Mouse (Mus musculus): ENCODE results near the gene Slc9a6. TPM values are rescaled to one million over a fixed set of nuclear protein-coding genes. Genes with fewer than 3 reads are reported as not detected.

Slc9a6 gene
- polyA plus RNA-seq, 1 experiment from 2014 or later = 11.0 TPM

DNA sequence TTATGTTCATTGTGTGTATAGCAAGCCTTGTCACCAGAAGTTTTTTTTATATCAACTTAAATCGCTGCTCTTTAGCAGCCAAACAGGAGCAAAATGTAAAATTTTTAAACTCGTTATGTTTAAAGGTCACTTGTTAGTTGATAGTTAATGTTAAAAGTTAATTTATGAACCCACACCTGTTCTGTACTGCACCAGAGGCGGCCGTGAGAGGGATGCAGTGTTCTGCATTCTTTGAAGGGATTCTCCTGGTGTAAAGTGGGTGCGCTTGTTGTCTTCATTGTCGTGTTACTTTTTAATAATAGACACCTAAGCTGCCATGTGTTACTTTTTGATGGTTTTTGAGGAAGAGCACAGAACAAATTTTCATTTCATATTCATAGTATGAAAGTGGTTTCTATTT lies 52.8 kb downstream of the Slc9a6 start:
- H3K27ac ChIP-seq (ENCODE audit: low read length) = no peak overlapping the region
- H3K27me3 ChIP-seq (replicated peaks; ENCODE audit: control insufficient read depth, insufficient read depth, low read length) = no peaks in the 10 kb centered on the region
- H3K9me3 ChIP-seq (ENCODE audit: control insufficient read depth, low read length) = no peaks in the 10 kb centered on the region
- no peak for ATAC-seq
- no peak overlapping the region for H3K4me2 ChIP-seq (ENCODE audit: low read depth, low read length)
- H3K9ac ChIP-seq (ENCODE audit: low read depth, low read length) = no peak overlapping the region
- H3K4me1 ChIP-seq (ENCODE audit: control insufficient read depth, insufficient read depth, low read length) = no peaks in the 10 kb centered on the region
- H3K4me3 ChIP-seq (ENCODE audit: low read length) = no peak overlapping the region
- 92% methylated on average over 6 of the region's 6 CpGs for WGBS
- H3K36me3 ChIP-seq (ENCODE audit: control insufficient read depth, insufficient read depth, low read length) = no peaks in the 10 kb centered on the region

DNA sequence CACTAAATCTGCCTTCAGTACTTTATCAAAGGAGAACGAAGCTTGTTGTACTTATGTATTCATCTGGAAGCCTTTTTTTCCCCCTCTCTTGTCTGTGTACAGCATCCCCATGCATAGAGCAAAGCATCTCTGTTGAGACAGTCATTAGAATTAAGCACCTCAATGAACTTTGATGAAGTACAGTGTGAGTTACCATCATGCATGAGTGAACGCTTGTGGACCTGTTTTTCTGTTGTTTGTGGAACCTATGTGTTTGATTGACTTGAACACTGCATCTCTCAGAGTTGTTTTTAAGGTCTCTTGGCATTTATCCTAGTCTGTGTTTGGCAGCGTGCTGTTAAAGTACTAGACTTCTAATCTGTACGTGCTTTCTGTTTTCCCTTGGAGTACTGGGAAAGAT lies 53.8 kb downstream of the Slc9a6 start:
- H3K4me3 ChIP-seq (ENCODE audit: low read length) = no peak overlapping the region
- H3K27me3 ChIP-seq (replicated peaks; ENCODE audit: control insufficient read depth, insufficient read depth, low read length) = no peaks in the 10 kb centered on the region
- no peak overlapping the region for H3K4me2 ChIP-seq (ENCODE audit: low read depth, low read length)
- H3K36me3 ChIP-seq (ENCODE audit: control insufficient read depth, insufficient read depth, low read length) = no peaks in the 10 kb centered on the region
- no peak overlapping the region for H3K27ac ChIP-seq (ENCODE audit: low read length)
- ATAC-seq = no peak
- WGBS = 77% methylated on average over 4 of the region's 4 CpGs
- no peaks in the 10 kb centered on the region for H3K9me3 ChIP-seq (ENCODE audit: control insufficient read depth, low read length)
- H3K4me1 ChIP-seq (ENCODE audit: control insufficient read depth, insufficient read depth, low read length) = no peaks in the 10 kb centered on the region
- no peak overlapping the region for H3K9ac ChIP-seq (ENCODE audit: low read depth, low read length)

DNA sequence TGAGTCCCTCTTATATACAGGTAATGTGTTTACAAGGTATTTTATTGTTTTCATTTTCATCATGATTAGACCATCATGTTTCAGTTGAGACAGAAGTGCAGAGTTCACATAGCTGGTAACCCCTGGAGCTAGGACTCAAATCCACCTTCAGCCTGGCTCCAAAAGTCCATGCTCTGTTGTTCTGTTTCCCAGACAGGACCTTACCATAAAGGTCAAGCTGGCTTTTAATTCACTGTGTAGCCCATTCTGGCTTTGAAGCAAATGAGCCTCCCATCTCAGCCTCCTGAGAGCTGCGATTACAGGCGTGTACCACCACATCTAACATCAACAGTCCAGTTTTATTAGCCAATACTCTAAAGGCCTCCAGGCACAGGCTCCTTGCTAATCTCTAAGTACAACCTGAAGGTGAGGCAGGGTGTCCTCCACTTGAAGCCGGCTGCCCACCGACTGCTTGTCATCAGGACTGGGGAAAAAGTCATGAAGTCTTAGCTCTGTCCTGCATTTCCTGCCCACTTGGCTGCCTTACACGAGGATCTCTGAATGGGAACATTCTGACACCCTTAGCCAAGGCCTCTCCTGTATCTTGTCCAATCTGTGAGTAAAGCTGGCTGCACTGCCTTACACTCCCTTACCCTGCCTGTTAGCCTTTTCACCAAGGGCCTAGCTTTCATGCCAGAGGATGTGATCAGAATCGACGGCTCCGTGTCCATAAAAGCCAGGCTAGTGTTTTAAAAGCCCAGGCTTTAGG lies 55.8 kb downstream of the Slc9a6 start:
- H3K36me3 ChIP-seq (ENCODE audit: control insufficient read depth, insufficient read depth, low read length) = no peaks in the 10 kb centered on the region

DNA sequence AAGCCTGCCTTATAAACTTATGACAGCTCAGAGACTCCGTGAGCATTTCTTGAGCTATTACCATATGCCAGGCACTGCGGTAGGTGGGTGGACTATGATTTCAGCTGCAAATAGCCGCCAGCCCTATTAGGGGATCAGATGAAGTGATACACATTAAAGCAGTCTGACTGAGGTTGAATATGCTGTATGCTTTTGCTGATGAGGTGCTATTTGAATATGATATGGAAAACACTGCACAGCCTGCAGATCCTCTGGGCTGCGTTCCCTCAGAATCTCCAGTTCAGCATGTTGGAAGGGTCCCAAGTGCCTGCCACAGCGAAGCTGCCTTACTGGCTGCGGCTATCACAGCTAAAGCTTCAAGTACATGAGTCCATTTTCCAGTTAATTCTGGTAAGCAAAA lies 57.7 kb downstream of the Slc9a6 start:
- whole genome bisulfite sequencing = 80% methylated on average over 6 of the region's 6 CpGs
- Histone ChIP-seq H3K36me3 (ENCODE audit: control insufficient read depth, insufficient read depth, low read length) (no peaks in the 10 kb centered on the region), H3K4me3 (ENCODE audit: low read length) (no peak overlapping the region), H3K27me3 (replicated peaks; ENCODE audit: control insufficient read depth, insufficient read depth, low read length) (no peaks in the 10 kb centered on the region), H3K4me2 (ENCODE audit: low read depth, low read length) (no peak overlapping the region), H3K9me3 (ENCODE audit: control insufficient read depth, low read length) (no peaks in the 10 kb centered on the region), H3K4me1 (ENCODE audit: control insufficient read depth, insufficient read depth, low read length) (no peaks in the 10 kb centered on the region), H3K9ac (ENCODE audit: low read depth, low read length) (no peak overlapping the region), H3K27ac (ENCODE audit: low read length) (no peak overlapping the region)
- no peak for ATAC-seq

More for the DNA sequence above, 55.8 kb downstream of the Slc9a6 start:
- WGBS = 82% methylated on average over 8 of the region's 8 CpGs
- H3K27ac ChIP-seq (ENCODE audit: low read length) = no peak overlapping the region
- no peaks in the 10 kb centered on the region for H3K9me3 ChIP-seq (ENCODE audit: control insufficient read depth, low read length)
- ATAC-seq = no peak
- no peaks in the 10 kb centered on the region for H3K27me3 ChIP-seq (replicated peaks; ENCODE audit: control insufficient read depth, insufficient read depth, low read length)
- no peak overlapping the region for H3K9ac ChIP-seq (ENCODE audit: low read depth, low read length)
- H3K4me2 ChIP-seq (ENCODE audit: low read depth, low read length) = no peak overlapping the region
- H3K4me3 ChIP-seq (ENCODE audit: low read length) = no peak overlapping the region
- no peaks in the 10 kb centered on the region for H3K4me1 ChIP-seq (ENCODE audit: control insufficient read depth, insufficient read depth, low read length)

DNA sequence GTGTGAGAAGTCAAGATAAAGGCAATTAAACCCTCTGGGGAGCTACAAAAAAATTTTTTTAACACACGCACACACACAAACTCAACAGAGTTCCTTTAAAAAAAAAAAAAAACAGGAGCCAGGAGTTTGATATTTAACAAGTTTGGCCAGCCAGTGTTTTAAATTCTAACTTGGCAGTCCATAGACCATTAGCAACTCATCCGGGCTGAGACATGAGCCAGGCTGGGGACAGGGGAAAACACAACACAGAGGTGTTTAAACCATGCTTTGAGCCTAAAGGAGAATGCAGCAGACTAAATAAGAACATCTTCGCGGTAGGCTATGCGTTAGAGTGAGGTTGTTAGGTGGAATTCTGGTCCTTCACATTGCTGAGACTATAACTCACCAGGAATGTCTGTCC lies 58.5 kb downstream of the Slc9a6 start:
- no peaks in the 10 kb centered on the region for H3K9me3 ChIP-seq (ENCODE audit: control insufficient read depth, low read length)
- no peak for ATAC-seq
- no peak overlapping the region for H3K4me3 ChIP-seq (ENCODE audit: low read length)
- H3K27ac ChIP-seq (ENCODE audit: low read length) = no peak overlapping the region
- H3K9ac ChIP-seq (ENCODE audit: low read depth, low read length) = no peak overlapping the region
- no peaks in the 10 kb centered on the region for H3K27me3 ChIP-seq (replicated peaks; ENCODE audit: control insufficient read depth, insufficient read depth, low read length)
- H3K36me3 ChIP-seq (ENCODE audit: control insufficient read depth, insufficient read depth, low read length) = no peaks in the 10 kb centered on the region
- H3K4me2 ChIP-seq (ENCODE audit: low read depth, low read length) = no peak overlapping the region
- WGBS = 78% methylated on average over 5 of the region's 5 CpGs
- no peaks in the 10 kb centered on the region for H3K4me1 ChIP-seq (ENCODE audit: control insufficient read depth, insufficient read depth, low read length)

DNA sequence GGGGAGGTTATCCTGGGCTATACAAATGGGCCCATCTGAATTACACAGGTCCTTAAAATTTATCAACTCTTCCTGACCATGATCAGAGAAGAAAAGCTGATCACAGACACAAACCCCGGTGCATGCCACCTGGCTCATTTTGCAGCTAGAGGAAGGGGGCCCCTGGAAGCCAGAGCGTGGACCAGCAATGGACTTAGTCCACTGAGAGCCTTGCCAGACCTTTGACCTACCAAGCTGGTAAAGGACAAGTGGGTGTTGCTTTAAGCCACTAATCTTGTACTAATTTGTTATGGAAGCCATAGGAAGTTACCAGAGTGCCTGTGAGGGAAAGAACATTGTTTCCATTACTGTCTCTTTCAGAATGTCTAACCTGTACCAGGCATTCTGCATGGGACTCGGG lies 58.9 kb downstream of the Slc9a6 start:
- no peak overlapping the region for H3K4me3 ChIP-seq (ENCODE audit: low read length)
- no peak overlapping the region for H3K4me2 ChIP-seq (ENCODE audit: low read depth, low read length)
- no peaks in the 10 kb centered on the region for H3K27me3 ChIP-seq (replicated peaks; ENCODE audit: control insufficient read depth, insufficient read depth, low read length)
- H3K9ac ChIP-seq (ENCODE audit: low read depth, low read length) = no peak overlapping the region
- WGBS = 73% methylated on average over 3 of the region's 3 CpGs
- H3K9me3 ChIP-seq (ENCODE audit: control insufficient read depth, low read length) = no peaks in the 10 kb centered on the region
- no peaks in the 10 kb centered on the region for H3K4me1 ChIP-seq (ENCODE audit: control insufficient read depth, insufficient read depth, low read length)
- ATAC-seq = no peak
- H3K27ac ChIP-seq (ENCODE audit: low read length) = no peak overlapping the region
- H3K36me3 ChIP-seq (ENCODE audit: control insufficient read depth, insufficient read depth, low read length) = no peaks in the 10 kb centered on the region

DNA sequence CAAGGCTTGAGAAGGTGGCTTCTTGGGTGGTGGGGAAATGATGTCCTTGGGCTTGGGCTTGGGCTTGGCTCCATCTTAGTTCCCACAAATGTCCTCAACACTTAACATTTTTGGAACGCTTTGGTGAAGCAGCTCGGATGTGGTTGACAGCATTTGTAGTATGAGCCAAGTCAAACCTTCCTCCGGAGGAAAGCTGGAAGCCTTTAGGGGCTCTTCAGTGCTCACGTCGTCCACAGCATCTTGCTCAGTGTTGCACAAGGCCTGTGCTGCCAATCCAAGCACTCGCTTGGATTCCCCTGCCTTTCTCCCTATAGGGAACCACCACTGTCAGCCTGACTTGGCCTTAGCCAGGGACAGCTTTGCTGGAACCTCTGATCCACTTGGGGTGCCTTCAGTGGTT lies 66.0 kb downstream of the Slc9a6 start:
- Histone ChIP-seq H3K4me2 (ENCODE audit: low read depth, low read length) (no peak overlapping the region), H3K27me3 (replicated peaks; ENCODE audit: control insufficient read depth, insufficient read depth, low read length) (no peaks in the 10 kb centered on the region), H3K9me3 (ENCODE audit: control insufficient read depth, low read length) (no peaks in the 10 kb centered on the region), H3K4me1 (ENCODE audit: control insufficient read depth, insufficient read depth, low read length) (no peaks in the 10 kb centered on the region), H3K27ac (ENCODE audit: low read length) (no peak overlapping the region), H3K4me3 (ENCODE audit: low read length) (no peak overlapping the region), H3K36me3 (ENCODE audit: control insufficient read depth, insufficient read depth, low read length) (no peaks in the 10 kb centered on the region), H3K9ac (ENCODE audit: low read depth, low read length) (no peak overlapping the region)
- WGBS = 81% methylated on average over 6 of the region's 6 CpGs
- ATAC-seq = 0 out of 2 replicates have a peak, but pooled peaks have one; percentile 31

DNA sequence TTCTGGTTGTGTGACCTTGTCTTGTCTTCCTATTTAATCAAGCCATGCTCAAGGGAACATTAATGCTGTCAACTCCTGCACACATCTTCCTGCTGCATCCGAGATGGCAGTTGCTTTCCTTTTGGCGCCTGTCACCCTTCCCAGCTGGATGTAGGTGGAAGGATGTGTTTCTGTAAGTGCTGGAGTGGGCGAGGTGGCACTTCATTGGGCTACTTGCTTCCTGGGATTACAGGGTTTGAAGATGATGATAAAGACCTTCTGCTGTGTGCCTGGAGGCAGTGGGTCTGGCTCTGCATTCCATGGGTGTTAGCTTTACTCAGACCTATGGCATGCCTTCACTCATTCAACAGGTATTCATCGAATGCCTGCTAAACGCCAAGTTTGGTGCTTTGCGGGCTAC lies 68.2 kb downstream of the Slc9a6 start:
- Histone ChIP-seq H3K4me3 (ENCODE audit: low read length) (no peak overlapping the region), H3K27me3 (replicated peaks; ENCODE audit: control insufficient read depth, insufficient read depth, low read length) (no peaks in the 10 kb centered on the region), H3K9me3 (ENCODE audit: control insufficient read depth, low read length) (no peaks in the 10 kb centered on the region), H3K4me1 (ENCODE audit: control insufficient read depth, insufficient read depth, low read length) (no peaks in the 10 kb centered on the region), H3K9ac (ENCODE audit: low read depth, low read length) (no peak overlapping the region), H3K4me2 (ENCODE audit: low read depth, low read length) (no peak overlapping the region), H3K36me3 (ENCODE audit: control insufficient read depth, insufficient read depth, low read length) (no peaks in the 10 kb centered on the region), H3K27ac (ENCODE audit: low read length) (no peak overlapping the region)
- no peak for ATAC-seq
- 75% methylated on average over 6 of the region's 6 CpGs for WGBS

DNA sequence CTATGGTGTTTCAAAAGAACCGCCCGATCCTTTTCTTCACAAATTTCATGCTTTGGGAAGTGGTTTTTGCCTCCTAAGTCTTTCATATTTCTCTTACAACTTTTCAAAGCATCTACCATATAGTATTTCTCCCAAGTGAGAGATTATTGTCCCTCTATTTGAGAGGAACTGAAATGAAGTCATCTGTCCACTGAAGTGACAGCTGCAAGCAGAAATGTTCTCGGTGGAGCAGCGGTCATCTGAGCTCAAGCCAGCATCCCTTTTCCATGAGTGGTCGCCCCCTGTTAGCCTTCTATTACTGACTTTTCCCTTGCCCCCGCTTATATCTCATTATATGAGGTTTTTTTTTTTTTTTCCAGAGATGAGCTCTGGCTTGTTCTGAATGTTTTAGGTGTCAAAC lies 69.5 kb downstream of the Slc9a6 start:
- H3K9ac ChIP-seq (ENCODE audit: low read depth, low read length) = no peak overlapping the region
- no peaks in the 10 kb centered on the region for H3K9me3 ChIP-seq (ENCODE audit: control insufficient read depth, low read length)
- WGBS = 84% methylated on average over 6 of the region's 6 CpGs
- no peaks in the 10 kb centered on the region for H3K4me1 ChIP-seq (ENCODE audit: control insufficient read depth, insufficient read depth, low read length)
- no peak overlapping the region for H3K27ac ChIP-seq (ENCODE audit: low read length)
- H3K4me3 ChIP-seq (ENCODE audit: low read length) = no peak overlapping the region
- ATAC-seq = no peak
- H3K36me3 ChIP-seq (ENCODE audit: control insufficient read depth, insufficient read depth, low read length) = no peaks in the 10 kb centered on the region
- H3K4me2 ChIP-seq (ENCODE audit: low read depth, low read length) = no peak overlapping the region
- H3K27me3 ChIP-seq (replicated peaks; ENCODE audit: control insufficient read depth, insufficient read depth, low read length) = no peaks in the 10 kb centered on the region

DNA sequence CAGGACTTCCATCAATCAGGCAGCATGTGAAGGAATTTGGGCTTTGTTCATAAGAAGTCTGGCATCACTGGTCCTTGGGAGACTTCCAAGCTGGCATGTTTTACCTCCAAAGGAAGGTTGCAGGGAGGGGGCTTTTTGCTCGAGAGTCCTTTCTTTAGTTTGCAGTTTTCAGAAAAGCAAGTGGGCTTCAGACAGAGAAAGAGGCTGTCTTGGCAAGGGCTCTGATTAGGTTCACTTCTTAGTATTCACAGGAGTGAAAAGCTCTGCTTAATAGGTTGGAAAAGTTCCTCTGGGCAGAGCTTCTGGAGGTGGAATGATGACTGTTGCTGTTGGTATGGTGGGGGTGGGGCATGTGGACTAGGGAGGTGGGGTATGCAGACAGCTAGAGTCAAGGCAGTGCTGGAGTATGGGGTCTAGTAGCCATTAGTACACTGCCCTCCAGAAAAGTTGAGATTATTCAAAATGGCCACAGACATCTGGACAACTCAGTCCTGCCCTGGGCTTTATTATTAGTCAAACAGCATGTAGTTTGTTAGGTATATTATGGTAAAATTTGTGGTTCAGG lies 72.7 kb downstream of the Slc9a6 start:
- Histone ChIP-seq H3K27ac (ENCODE audit: low read length) (no peak overlapping the region), H3K9me3 (ENCODE audit: control insufficient read depth, low read length) (no peaks in the 10 kb centered on the region), H3K4me2 (ENCODE audit: low read depth, low read length) (no peak overlapping the region), H3K4me3 (ENCODE audit: low read length) (no peak overlapping the region), H3K27me3 (replicated peaks; ENCODE audit: control insufficient read depth, insufficient read depth, low read length) (no peaks in the 10 kb centered on the region), H3K4me1 (ENCODE audit: control insufficient read depth, insufficient read depth, low read length) (no peaks in the 10 kb centered on the region), H3K9ac (ENCODE audit: low read depth, low read length) (no peak overlapping the region), H3K36me3 (ENCODE audit: control insufficient read depth, insufficient read depth, low read length) (no peaks in the 10 kb centered on the region)
- no peak for ATAC-seq
- 74% methylated on average over 1 of the region's 1 CpGs for WGBS
